8 mouse cellular contexts compared by ENCODE assay signal in genomic region chr17:24878117-24878397, GRCm38 (mm10). TPM values are rescaled to one million over a fixed set of nuclear protein-coding genes. Genes with fewer than 3 reads are reported as not detected.
DNase-seq lines count a peak whose midpoint lies in the region; ATAC-seq lines count a peak whose summit lies in the region.

No protein-coding gene starts in this region.

- H3K9me3 ChIP-seq in limb, embryonic 10.5 days (replicated peaks) = no peaks in the 10 kb centered on the region

- H3K4me3 ChIP-seq in limb, embryonic 10.5 days = peak overlapping the region; percentile 4; the same call in 1 of the 2 replicates

- H3K27me3 ChIP-seq in limb, embryonic 10.5 days (ENCODE audit: low read depth, poor library complexity, severe bottlenecking) = no peaks in the 10 kb centered on the region

- ATAC-seq in inflammation-experienced regulatory T-cells, adult 6 months = no peak
- no peak for ATAC-seq in erythroblast, adult 5-6 weeks (replicated peaks; ENCODE audit: low FRiP score, poor library complexity, severe bottlenecking)

- WGBS in limb, embryonic 10.5 days = 37% methylated on average over 5 of the region's 5 CpGs

- DNase-seq in embryo, embryonic 10.5 days (ENCODE audit: low spot score) = peak; percentile 12
- no peak for DNase-seq in embryo, embryonic 9.5 days (ENCODE audit: extremely low spot score)
- peak; percentile 65 to 81 for DNase-seq in heart, adult 9 months (ENCODE audit: low spot score in 2 of 2)
- no peak for DNase-seq in limb, embryonic 10.5 days (ENCODE audit: low spot score)
- peak; percentile 48 to 69 for DNase-seq in lung, postnatal 4 days
- DNase-seq in left cerebral cortex, adult 8-10 months (ENCODE audit: low spot score in 2 of 2) = no peak

- H3K36me3 ChIP-seq in limb, embryonic 10.5 days = peaks cover 8% of the 10 kb centered on the region

- peak overlapping the region; percentile 75 for H3K27ac ChIP-seq in limb, embryonic 10.5 days

- peaks cover 21% of the 10 kb centered on the region for H3K4me1 ChIP-seq in limb, embryonic 10.5 days

RNA-seq across cellular contexts. Expression of gene Nubp2, which starts 8.1 kb away (rescaled TPM):
- 72.7 and 79.7 TPM in 2 replicates for polyA plus RNA-seq in limb, embryonic 10.5 days (2016; fragmentation: Nextera tagmentation; extraction: Ambion mirVana)
- polyA plus RNA-seq in inflammation-experienced regulatory T-cells, adult 6 months (2017; shearing (Covaris generic)) = 100 to 1,000 TPM in 1 of 3 experiments, 10 to 100 TPM in 2; 75.5 to 104 (median 88.6) TPM
- 10 to 100 TPM; 28.1 to 33.7 (median 32.0) TPM for total RNA-seq in left cerebral cortex, adult 8-10 months (2022)
- 25.4 and 31.6 TPM in 2 replicates for total RNA-seq in erythroblast, adult 5-6 weeks (2015; ENCODE audit: low replicate concordance)
- 10.6 and 11.4 TPM in 2 replicates for total RNA-seq in erythroblast, adult 5-6 weeks (2017; ENCODE audit: low replicate concordance)

RNA-seq across cellular contexts. Expression of gene Spsb3, which starts 8.4 kb away (rescaled TPM):
- 48.0 and 50.8 TPM in 2 replicates for polyA plus RNA-seq in limb, embryonic 10.5 days (2016; fragmentation: Nextera tagmentation; extraction: Ambion mirVana)
- 10 to 100 TPM; 48.5 to 53.2 (median 49.1) TPM for polyA plus RNA-seq in inflammation-experienced regulatory T-cells, adult 6 months (2017; shearing (Covaris generic))
- total RNA-seq in left cerebral cortex, adult 8-10 months (2022) = 10 to 100 TPM; 51.6 to 57.5 (median 55.3) TPM
- total RNA-seq in erythroblast, adult 5-6 weeks (2015; ENCODE audit: low replicate concordance) = 20.4 and 49.3 TPM in 2 replicates
- total RNA-seq in erythroblast, adult 5-6 weeks (2017; ENCODE audit: low replicate concordance) = 28.2 and 35.1 TPM in 2 replicates

RNA-seq across cellular contexts. Expression of gene Igfals, which starts 12.3 kb away (rescaled TPM):
- 0.55 and 0.84 TPM in 2 replicates for polyA plus RNA-seq in limb, embryonic 10.5 days (2016; fragmentation: Nextera tagmentation; extraction: Ambion mirVana)
- polyA plus RNA-seq in inflammation-experienced regulatory T-cells, adult 6 months (2017; shearing (Covaris generic)) = not detected
- under 1 TPM in 2 of 4 experiments, not detected in 2; 0.17 to 0.25 TPM for total RNA-seq in left cerebral cortex, adult 8-10 months (2022)
- total RNA-seq in erythroblast, adult 5-6 weeks (2015; ENCODE audit: low replicate concordance) = not detected in 2 replicates
- 0.17 TPM in 1 of 2 replicates, not detected in the other for total RNA-seq in erythroblast, adult 5-6 weeks (2017; ENCODE audit: low replicate concordance)

RNA-seq across cellular contexts. Expression of gene Eme2, which starts 16.8 kb away (rescaled TPM):
- 22.1 and 30.6 TPM in 2 replicates for polyA plus RNA-seq in limb, embryonic 10.5 days (2016; fragmentation: Nextera tagmentation; extraction: Ambion mirVana)
- polyA plus RNA-seq in inflammation-experienced regulatory T-cells, adult 6 months (2017; shearing (Covaris generic)) = 10 to 100 TPM; 16.4 to 26.2 (median 26.1) TPM
- 10 to 100 TPM; 44.3 to 57.5 (median 48.6) TPM for total RNA-seq in left cerebral cortex, adult 8-10 months (2022)
- total RNA-seq in erythroblast, adult 5-6 weeks (2015; ENCODE audit: low replicate concordance) = 7.1 and 8.6 TPM in 2 replicates
- 10.9 and 12.4 TPM in 2 replicates for total RNA-seq in erythroblast, adult 5-6 weeks (2017; ENCODE audit: low replicate concordance)

RNA-seq across cellular contexts. Expression of gene Mrps34, which starts 16.9 kb away (rescaled TPM):
- 104 and 105 TPM in 2 replicates for polyA plus RNA-seq in limb, embryonic 10.5 days (2016; fragmentation: Nextera tagmentation; extraction: Ambion mirVana)
- 10 to 100 TPM; 68.7 to 85.6 (median 71.2) TPM for polyA plus RNA-seq in inflammation-experienced regulatory T-cells, adult 6 months (2017; shearing (Covaris generic))
- total RNA-seq in left cerebral cortex, adult 8-10 months (2022) = 10 to 100 TPM; 65.0 to 73.3 (median 69.1) TPM
- total RNA-seq in erythroblast, adult 5-6 weeks (2015; ENCODE audit: low replicate concordance) = 4.8 and 7.1 TPM in 2 replicates
- 2.0 and 5.0 TPM in 2 replicates for total RNA-seq in erythroblast, adult 5-6 weeks (2017; ENCODE audit: low replicate concordance)

Comparison
In these comparisons a context has a peak if more than half of its experiments do, and no peak if none do; other contexts are left out.
1. DNase-seq: peak in embryo, embryonic 10.5 days (single experiment), heart, adult 9 months (2 of 2) and lung, postnatal 4 days (2 of 2); none in embryo, embryonic 9.5 days (single experiment), limb, embryonic 10.5 days (single experiment) and left cerebral cortex, adult 8-10 months (0 of 2).